Mouse (Mus musculus): Measurements from ENCODE around the gene Hes1.

Gene Hes1

DNA sequence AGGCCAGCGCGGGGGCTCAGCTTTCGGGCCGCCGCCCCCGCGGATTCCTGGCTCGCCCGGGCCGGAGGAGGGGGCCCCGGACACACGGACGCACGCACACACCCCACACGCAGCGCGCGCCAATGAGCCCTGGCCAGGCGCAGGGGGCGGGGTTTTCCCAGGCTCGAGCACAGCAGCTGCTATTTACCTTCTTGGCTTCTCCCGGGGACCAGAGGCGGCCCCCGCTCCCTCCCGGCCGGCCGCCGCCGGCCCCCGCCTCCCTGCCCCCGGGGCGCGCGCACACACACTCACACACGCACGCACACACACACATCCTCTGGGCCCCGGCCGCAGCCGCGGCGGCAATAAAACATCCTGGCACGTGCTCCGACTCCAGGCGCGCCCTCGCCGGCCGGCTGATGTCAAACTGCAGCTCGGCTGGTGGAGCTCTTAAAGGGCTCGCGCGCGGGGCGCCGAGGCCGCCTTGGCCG is at the start of gene Hes1:
TSS of gene Hes1 (plus strand) at position 401 of the 470 bp plus-strand sequence.
- in situ Hi-C loops (cut with MseI, MboI) = loop anchor here in 1 of 2 experiments (10.0 kb wide), 1 partner anchor 329 kb away; no protein-coding TSS in a partner anchor

DNA sequence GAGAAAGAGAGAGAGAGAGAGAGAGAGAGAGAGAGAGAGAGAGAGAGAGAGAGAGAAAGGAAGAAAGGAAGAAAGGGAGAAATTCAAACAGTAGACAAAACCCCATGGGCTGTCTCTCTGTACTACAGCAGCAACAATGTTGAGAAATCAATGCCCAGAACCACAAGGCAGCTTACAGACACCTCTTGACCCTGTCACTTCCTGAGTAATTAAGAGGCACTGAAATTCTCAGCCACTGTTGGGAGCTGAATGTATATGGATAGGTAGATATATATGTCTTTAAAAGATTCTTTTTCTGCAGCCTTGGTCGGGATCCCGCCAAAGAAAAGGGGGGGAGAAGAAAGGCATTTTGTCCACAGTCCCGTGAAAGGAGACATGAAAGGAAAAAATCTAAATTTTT is 48.1 kb upstream of the Hes1 start:
- in situ Hi-C loops (cut with MseI, MboI) = no loop called here

DNA sequence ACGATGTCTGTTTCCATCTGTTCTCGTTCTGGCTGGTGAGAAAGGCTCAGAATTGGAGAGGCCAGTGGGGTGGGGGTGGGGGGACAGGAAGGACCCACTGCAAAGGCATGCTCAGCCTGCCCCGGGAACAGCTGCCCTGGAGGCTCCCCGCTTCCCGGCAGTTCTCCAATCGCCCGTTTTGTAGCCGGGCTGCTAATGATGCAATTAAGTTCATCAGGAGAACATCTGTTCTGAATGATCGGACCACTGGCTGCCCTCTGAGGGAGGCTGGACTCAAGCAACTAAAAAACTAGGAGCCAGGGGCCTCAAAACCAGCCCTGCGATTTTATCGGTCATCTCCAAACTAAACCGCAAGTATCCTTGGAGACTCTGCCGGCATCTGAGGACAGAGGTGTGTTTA is 44.1 kb upstream of the Hes1 start:
- in situ Hi-C loops (cut with MseI, MboI) = no loop called here

DNA sequence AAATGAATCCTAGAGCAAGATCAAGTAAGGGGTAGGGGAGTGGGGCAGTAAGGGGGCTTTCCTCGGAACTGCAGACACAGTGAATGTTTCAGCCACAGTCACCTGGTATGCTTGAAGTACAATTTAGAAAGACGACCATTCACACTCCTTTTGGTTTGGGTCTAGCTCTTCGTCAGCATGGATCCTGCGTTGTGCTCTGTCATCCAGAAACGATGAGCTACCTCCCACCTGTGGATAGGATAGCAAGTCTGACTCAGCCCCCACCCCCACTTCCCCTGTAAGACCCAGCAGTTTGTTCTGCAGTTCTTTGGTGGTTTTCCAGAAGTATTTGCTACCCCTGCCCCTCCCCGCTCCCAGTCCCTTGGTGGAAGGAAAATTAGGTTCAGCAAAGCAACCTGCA is 41.8 kb upstream of the Hes1 start:
- in situ Hi-C loops (cut with MseI, MboI) = no loop called here

DNA sequence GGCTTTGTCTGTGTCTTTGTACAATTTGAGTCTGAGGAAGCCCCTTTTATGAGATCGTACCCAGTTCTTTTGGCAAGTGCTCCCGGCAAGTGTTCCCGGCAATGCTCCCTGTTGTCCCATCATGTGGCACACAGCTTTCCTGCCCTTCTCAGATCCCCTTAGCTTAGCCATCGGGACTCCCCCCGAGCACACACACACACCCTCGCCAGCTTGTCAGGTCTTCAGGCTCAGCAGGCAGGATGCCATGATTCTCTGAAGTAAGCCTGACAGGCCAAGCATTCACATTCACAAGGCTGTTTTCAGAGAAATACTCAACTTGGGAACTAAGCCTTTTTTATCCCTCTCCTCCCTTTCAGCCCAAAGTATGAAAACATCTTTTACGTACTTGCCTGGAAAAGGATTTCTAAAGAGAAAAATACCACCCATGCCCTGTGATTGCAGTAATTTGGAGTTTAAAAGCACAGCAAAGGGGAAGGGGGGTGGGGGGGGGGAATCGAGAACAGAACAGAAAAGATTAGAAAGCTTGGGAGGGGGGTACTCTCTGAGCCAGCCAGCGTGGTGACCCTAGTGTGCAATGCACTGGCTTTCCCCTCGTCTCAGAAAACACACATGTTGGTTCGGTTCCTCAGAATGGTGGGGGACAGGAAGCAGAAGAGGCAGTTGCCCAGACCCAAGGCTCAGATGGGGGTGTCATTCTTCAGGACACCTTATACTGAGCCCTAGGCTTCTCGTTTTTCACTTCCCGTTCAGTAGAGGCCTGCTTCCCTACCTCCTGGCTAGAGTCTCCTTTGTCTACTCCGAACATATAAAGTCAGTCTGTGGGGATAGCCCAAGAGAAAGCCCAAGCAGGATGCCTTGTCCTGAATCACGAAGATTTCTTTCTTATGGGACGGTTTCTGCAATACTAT is 41.0 kb upstream of the Hes1 start:
- in situ Hi-C loops (cut with MseI, MboI) = no loop called here

DNA sequence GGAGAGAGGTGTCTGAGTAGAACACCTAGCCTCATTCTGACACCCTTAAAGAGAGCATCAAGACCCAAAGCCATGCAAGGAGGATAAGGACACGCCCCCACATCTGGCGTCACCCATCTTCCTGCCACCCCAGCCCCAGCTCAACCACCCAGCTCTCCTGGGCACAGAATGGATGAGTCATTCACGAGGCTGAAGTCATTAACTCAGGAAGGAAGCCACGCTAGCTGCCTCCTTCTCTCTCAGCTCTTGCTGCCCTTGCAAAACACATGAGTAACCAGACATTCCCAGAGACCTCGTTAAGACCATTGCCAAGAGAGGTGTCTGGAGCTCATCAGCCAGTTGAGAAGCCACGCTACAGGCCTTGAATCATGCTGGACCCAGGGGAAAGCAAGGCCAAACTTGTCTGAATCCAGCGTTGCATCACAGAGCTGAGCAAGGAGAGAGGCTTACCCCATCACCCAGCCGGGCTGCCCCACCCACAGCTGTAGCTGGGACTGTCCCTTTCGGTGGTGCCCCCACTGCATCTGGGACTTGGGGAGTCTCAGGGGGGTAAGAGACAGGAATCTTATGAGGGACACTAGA is 39.4 kb upstream of the Hes1 start:
- in situ Hi-C loops (cut with MseI, MboI) = no loop called here

DNA sequence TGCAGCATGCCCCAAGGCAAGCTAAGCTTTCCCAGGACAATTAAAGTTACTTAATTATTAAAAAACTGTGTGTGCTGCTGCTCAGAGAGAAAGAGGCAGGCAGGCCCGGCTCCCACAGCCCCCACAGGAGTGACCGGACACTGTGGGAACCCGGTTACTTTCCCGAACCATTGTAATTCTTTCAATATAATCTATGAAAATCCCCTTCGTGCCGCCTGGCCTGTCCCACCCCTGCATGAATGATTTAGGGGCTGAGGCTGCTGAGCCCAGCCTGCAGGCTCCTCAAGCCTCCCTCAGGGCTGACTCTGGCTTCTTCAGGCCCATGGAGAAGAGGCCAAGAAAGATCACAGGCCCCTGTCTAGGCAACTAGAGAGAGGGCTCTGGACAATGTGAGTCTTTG is 36.0 kb upstream of the Hes1 start:
- in situ Hi-C loops (cut with MseI, MboI) = no loop called here

DNA sequence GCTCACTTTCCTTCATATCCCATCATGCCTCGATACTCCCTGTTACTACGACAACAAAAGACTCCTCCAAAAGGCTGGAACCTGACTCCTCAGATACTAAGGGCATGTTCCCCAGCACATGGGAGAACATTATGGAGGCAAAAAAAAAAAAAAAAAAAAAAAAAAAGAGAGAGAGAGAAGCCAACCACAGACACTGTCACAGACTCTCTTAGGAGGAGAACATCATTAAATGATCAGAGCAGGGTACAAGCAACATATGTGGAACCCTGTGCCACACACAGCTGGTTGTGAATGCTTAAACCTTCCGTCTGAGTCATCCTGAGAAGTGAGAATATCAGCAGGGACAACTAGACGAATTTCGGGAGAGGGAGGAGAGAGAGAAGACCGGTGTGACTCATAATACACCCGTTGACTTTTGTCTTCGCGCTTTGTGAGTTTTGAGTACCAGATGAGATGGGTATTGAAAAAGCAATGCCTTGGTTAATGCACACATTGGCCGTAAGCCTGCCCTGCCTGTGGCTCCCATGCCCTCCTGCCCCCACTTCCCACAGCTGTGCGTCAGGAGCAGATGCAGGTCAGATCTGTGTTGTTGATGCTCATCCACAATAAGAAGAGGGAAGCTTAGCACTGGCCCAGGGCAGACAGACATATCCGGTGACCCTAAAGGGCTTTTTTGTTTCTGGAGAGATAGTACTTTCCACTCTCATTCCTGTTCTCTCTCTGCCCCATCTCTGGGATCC is 34.8 kb upstream of the Hes1 start:
- in situ Hi-C loops (cut with MseI, MboI) = no loop called here

DNA sequence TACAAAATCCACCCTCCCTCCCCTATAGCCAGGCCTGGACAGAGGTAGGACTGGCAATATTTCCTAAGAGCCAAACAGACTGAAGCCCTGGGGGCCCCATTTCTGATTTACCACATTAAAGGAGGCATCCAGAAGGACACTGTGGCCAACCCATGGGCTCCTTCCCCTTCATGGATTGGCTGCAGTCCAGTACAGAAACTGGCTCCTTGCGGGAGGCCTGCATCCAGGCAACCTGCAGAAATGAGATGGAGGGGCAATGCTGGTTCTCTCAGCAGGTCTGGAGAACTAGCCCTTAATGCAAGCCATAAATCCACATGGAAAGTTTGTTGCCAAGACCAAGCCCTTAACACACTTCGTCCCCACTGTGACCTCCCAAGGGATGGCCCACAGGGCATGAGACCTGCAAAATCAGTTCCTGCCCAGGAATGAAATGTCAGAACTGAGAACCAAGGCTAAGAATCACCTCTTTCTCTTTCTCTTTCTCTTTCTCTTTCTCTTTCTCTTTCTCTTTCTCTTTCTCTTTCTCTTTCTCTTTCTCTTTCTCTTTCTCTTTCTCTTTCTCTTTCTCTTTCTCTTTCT is 31.8 kb upstream of the Hes1 start:
- in situ Hi-C loops (cut with MseI, MboI) = no loop called here

DNA sequence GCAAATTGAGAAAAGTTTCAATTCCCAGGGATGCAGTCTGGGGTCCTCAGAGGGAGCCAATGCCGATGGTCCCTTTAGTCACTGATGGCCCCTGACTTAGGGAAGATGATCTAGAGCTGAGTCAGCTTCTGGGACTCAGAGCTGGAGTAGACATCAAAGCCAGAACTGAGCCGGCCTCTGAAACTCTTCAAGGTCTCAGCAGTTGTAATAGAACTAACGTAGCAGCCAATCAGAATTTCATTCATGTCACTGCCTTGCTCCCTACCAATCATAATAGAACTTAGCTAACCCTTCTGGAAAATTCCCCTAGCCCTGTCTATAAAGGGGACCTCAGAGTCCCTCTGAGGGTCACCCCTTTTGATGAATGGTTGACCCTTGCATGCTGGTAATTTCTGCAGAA is 30.8 kb upstream of the Hes1 start:
- in situ Hi-C loops (cut with MseI, MboI) = no loop called here

DNA sequence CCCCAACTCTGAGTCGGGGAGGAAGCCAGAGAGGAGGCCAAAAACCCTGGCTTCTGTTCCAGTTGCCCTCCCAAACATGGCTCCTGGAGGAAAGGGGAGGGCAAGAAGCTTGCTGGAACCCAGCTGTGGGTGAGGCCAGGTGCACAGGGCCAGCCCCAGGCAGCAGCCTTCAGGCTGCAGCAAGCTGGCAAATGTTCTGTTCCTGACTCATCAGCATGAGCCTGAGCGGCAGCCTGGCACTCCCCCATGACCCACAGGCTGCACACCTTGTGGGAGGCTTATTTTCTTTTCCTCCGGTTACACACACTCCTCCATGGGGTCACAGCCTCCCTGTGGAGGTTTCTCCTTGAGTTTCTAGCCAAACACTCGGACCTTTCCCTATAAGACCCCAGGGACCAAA is 30.2 kb upstream of the Hes1 start:
- in situ Hi-C loops (cut with MseI, MboI) = no loop called here

DNA sequence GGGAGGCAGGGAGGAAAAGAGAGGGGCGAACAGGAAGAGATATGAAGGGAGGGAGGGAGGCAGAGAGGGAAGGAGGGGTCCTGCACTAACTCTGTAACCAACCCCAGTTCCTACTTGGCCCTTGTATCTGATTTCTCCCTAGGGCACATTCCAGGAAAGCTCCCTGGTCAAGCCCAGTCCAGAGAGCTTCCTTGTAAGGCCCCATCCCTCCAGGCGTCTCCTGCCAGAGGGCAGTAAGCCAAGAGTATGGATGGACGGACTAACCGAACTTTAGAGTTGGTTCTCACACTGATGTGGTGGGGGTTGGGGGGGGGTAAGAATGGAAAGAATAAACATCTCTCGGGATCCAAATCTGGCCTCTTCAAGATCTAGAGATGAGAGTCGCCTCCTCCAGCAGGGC is 29.7 kb upstream of the Hes1 start:
- in situ Hi-C loops (cut with MseI, MboI) = no loop called here

DNA sequence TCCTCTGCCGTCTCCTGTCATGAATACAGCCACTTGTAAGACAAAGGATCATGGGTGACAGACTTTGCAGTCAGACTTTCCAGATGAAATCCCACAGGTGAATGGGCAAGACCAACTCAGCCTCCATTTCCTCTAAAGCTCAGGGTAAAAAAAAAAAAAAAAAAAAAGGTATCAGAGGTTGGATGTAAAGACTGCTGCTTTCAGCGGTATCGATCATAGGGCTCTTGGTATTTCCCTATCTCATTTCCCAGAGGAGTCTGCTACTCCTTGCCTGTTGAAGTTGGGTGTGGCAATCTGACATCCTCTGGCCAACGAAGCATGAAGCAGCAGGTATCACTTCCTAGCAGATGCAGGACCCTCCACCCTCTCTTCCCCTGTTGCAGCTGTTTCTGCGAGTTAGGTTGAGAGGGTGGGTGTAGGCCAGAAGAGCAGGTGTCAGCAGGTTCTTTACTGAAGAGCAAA is 29.2 kb upstream of the Hes1 start:
- in situ Hi-C loops (cut with MseI, MboI) = no loop called here

DNA sequence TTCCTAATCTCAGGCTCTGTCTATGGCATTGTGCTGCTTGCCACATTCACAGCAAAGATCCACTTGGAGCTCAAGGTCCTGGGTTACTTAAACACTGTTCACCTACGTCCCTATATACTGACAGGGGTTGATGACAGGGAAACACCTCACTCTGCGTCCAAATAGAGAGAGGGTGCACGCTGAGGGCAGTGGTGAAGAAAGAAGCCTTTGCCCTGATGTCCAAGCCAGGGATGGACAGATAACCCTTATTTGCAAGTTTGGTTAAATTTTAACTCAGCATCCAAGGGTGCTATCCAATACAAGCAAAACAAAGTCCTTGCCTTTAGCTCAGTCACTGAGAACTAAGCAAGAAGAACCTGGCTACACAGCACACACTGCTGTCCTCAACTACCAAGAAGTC is 28.1 kb upstream of the Hes1 start:
- in situ Hi-C loops (cut with MseI, MboI) = no loop called here

DNA sequence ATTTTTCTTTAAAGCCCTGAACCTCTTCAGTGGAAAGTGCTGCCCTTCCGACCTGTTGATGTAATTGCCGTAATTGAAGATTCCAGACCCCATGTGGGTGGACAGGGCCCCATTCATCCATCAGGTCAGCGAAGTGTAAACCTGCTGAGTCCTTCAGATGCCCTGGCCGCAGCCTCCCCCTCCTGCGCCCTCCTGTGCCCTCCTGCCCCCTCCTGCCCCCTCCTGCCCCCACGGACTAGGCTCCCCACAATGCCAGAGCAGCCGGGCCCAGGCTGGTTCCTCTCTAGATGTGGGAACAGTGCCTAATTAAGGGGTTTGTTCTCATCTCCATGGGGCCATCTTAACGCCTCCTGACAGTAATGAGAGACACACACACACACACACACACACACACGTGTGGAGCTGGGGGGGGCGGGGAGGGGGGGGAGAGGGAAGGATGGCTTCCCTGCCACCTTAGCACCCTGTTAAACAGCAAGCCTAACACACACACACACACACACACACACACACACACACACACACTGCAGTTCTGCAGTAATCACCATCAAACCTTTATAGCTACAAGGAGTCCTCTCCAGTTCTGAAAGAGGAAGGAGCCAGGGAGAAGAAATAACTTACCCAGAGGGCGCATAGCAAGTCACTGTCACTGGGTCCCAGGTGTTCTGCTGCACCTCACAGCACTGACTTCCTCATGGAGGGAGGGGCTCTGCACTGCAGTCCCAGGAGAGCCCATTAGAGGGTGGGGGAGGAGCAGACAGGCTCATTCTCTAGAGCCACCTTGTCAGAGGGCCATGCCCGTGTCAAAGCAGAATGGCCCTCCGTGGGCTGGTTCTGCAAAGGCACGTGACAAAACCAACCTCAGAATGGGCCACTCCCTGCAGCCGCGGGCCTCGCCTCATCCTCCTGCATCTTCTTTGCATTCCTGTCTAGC is 25.3 kb upstream of the Hes1 start:
- in situ Hi-C loops (cut with MseI, MboI) = no loop called here

DNA sequence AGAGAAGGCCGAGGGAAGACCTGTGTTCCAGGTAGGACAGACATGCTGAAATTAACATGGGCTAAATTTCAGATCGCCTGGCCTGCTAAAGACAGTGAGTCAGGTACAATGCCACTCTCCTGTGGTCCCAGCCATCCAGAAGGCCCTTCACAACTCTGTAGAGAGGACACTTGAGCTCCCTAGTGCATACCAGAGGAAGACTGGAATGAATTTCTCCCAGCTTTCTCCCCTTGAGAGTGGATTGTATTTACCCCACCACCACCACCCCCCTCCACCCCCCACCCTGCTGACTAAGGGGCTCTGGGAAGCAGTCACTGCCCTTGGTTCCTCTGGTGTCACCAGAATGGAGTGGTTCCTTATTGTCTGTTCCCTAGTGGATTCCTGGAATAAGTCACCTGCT is 24.3 kb upstream of the Hes1 start:
- in situ Hi-C loops (cut with MseI, MboI) = no loop called here

DNA sequence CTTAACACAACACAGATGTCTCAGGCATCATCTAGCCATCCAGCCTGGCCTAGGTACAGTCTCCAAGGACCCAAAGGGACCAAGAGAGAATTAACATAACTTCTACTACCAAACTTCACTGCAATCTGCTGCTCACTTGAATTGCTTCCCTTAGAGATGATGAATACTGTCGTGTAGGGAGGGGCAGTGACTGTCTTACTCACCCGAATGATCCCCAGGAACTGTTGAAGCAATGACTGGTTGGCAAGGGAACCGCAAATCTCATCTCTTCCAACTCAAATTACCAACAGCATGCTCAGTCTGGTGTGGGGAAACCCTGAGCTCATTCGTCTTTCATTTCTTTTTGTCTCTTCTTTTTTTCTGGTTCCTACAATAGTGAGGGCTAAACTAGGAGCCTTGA is 21.3 kb upstream of the Hes1 start:
- in situ Hi-C loops (cut with MseI, MboI) = no loop called here

DNA sequence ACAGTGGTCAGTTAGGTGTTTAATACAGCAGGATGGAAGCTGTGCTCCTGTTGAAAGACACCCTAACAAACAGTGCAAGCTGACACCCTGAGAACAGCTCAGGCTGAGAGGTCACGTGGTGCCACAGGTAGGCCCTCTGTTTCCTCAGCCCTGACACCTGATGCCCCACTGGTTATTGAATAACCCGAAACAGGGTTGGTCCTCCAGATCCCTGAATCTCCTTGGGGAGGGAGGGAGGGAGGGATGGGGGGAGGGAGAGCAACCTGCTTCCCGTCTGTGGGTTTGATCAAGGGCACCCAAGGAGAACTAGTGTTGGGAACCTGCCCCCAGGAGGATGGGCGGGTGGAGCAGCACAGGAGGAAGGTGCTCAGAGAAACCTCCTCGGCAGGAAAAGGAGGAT is 18.6 kb upstream of the Hes1 start:
- in situ Hi-C loops (cut with MseI, MboI) = no loop called here

DNA sequence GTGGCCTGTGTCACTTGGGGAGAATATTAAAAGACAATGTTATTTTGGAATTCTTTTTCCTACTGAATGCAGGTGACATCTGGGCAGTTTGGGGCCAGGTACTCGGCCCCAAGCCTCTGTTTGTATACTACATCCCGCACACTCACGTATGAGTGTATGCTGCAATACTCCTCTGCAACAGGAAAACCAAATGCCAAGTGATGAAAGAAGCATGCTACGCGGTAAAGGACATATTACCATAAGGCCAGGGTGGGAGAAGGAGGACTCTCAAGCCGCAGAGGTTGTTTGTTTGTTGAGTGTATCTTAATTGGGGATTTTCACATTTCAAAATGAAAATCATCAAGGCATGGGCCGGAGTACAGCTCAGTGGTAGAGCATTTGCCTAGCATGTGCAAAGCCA is 17.2 kb upstream of the Hes1 start:
- in situ Hi-C loops (cut with MseI, MboI) = no loop called here

DNA sequence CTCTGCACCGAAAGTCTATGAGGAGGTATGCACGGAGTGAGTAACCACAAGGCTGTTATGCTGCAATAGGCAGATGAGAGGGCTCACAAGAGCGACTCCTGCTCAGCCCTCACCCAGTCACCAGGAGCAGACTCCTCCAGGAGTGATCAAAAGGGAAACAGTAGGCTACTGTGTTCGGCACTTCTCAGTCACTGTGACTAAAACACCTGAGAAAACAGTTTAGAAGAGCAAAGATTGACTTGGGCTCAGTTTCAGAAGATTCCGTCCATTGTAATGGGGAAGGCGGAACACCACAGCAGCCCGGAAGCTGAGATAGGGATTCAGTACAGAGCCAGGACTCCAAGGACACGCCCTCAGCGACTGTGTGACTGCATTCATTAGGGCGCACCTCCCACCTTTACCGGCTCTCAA is 16.8 kb upstream of the Hes1 start:
- in situ Hi-C loops (cut with MseI, MboI) = no loop called here

All from mouse trophoblast stem cell (cell line).